Mouse (Mus musculus) heart, embryonic 15.5 days (tissue): Measurements from ENCODE around the gene Rgs7. TPM values are rescaled to one million over a fixed set of nuclear protein-coding genes. Genes with fewer than 3 reads are reported as not detected.

Experiments used
- ATAC-seq: fragments of 200-750 bp; cut with Nextera tagmentation; replicated peaks from 2 replicates; pipeline ENCODE4 v1.8.0; 2017; ENCODE audit warnings: low read depth, moderate TSS enrichment; ENCODE audit not compliant: insufficient number of reproducible peaks, insufficient read depth, low FRiP score
- H3K27ac ChIP-seq: fragments of 300-500 bp; sonication (generic); 2 replicates; pipeline ENCODE4 v1.5.1; 2015; ENCODE audit warnings: mild to moderate bottlenecking, inconsistent platforms
- H3K27me3 ChIP-seq: fragments of 300-500 bp; sonication (generic); 2 replicates; pipeline ENCODE4 v1.6.1; 2015; ENCODE audit warnings: inconsistent platforms
- H3K36me3 ChIP-seq: fragments of 300-500 bp; sonication (generic); 2 replicates; pipeline ENCODE4 v1.6.1; 2015; ENCODE audit warnings: mild to moderate bottlenecking, inconsistent platforms
- H3K4me1 ChIP-seq: fragments of 300-500 bp; sonication (generic); replicated peaks from 2 replicates; pipeline ENCODE4 v1.6.1; 2015; ENCODE audit warnings: inconsistent platforms
- H3K4me2 ChIP-seq: fragments of 300-500 bp; sonication (generic); 2 replicates; pipeline ENCODE4 v1.6.1; 2015; ENCODE audit warnings: inconsistent platforms, mild to moderate bottlenecking, moderate library complexity
- H3K4me3 ChIP-seq: fragments of 300-500 bp; sonication (generic); 2 replicates; pipeline ENCODE4 v1.5.1; 2015; ENCODE audit warnings: mild to moderate bottlenecking, inconsistent platforms
- H3K9ac ChIP-seq: fragments of 300-500 bp; sonication (generic); 2 replicates; pipeline ENCODE4 v1.6.1; 2015; ENCODE audit warnings: mild to moderate bottlenecking, inconsistent platforms
- H3K9me3 ChIP-seq: fragments of 300-500 bp; sonication (generic); replicated peaks from 2 replicates; pipeline ENCODE4 v1.6.1; 2016; ENCODE audit warnings: inconsistent platforms
- WGBS: fragments of 180-500 bp; shearing (Covaris S2); methylation state at CpG from one replicate; pipeline ENCODE4 v1.1.7; 2015; ENCODE audit warnings: mixed read lengths; 5-methylcytosine and 5-hydroxymethylcytosine counted together
- polyA plus RNA-seq: library from polyadenylated mRNA; unstranded; fragments of >200 nt; fragmentation: Nextera tagmentation; extraction: Ambion mirVana; gene quantifications from 2 replicates; pipeline ENCODE4 v1.2.1, GENCODE M21; 2015

Gene Rgs7
- polyA plus RNA-seq, 1 experiment from 2014 or later = 0.57 TPM

DNA sequence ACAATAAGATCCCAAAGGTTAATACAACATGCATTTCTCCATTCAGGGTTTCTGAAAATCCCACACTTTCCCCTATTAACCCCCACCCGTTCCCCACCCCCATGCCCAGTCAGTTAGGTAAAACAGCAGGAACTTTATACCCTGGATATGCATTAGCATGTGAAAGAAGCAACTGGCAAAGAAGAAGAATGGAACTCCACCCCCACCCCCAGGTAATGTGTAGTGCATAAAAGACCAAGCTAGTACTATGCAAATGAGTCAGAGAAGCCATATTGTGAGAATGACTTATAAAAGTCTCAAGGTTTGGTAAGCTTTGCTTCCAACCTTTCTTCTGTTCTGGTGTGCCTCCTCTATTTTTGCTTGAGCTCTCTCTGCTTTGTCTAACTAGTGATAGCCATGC lies 468.2 kb downstream of the Rgs7 start:
- no peak for ATAC-seq
- Histone ChIP-seq H3K27me3 (no peaks in the 10 kb centered on the region), H3K4me1 (0 out of 2 replicates have a peak, but pooled peaks cover 2% of the 10 kb centered on the region), H3K27ac (no peak overlapping the region), H3K4me2 (no peak overlapping the region), H3K9me3 (no peaks in the 10 kb centered on the region), H3K9ac (no peak overlapping the region), H3K4me3 (no peak overlapping the region), H3K36me3 (no peaks in the 10 kb centered on the region)
- 81% methylated on average over 1 of the region's 1 CpGs for WGBS

Other genes with a start within 250 kb of the Rgs7 start
- 0.20 and 0.53 TPM in 2 replicates for gene Kmo, start 127.9 kb upstream of the Rgs7 start, polyA plus RNA-seq
- 248 and 258 TPM in 2 replicates for gene Fh1, start 133.1 kb upstream of the Rgs7 start, polyA plus RNA-seq
- gene Opn3, start 200.3 kb upstream of the Rgs7 start, polyA plus RNA-seq = 10.6 and 11.0 TPM in 2 replicates
- gene Chml, start 200.4 kb upstream of the Rgs7 start, polyA plus RNA-seq = 3.2 and 3.5 TPM in 2 replicates
- not detected in 2 replicates for gene Wdr64, start 206.1 kb upstream of the Rgs7 start, polyA plus RNA-seq